Mouse (Mus musculus) layer of hippocampus, postnatal 25 days (tissue): ENCODE data around the gene Sdc1. TPM values are rescaled to one million over a fixed set of nuclear protein-coding genes. Genes with fewer than 3 reads are reported as not detected.

Experiments used
- DNase-seq, 2 experiments: peaks; one replicate each; pipeline ENCODE4 v3.0.0; 2022; ENCODE audit warnings: mixed read lengths in 2 of 2, low spot score in 1 of 2; ENCODE audit errors: extremely low spot score in 1 of 2
- total RNA-seq, 2 experiments: library from RNA; stranded (reverse); gene quantifications; 2 replicates each; pipeline ENCODE4 v1.2.3; 2021

Gene Sdc1
- total RNA-seq, 2 experiments from 2014 or later: 1.3 to 1.8 TPM

GRCm38 (mm10) chr12:8818233-8818672, 47.1 kb downstream of the Sdc1 start:
- no peak for DNase-seq

DNA sequence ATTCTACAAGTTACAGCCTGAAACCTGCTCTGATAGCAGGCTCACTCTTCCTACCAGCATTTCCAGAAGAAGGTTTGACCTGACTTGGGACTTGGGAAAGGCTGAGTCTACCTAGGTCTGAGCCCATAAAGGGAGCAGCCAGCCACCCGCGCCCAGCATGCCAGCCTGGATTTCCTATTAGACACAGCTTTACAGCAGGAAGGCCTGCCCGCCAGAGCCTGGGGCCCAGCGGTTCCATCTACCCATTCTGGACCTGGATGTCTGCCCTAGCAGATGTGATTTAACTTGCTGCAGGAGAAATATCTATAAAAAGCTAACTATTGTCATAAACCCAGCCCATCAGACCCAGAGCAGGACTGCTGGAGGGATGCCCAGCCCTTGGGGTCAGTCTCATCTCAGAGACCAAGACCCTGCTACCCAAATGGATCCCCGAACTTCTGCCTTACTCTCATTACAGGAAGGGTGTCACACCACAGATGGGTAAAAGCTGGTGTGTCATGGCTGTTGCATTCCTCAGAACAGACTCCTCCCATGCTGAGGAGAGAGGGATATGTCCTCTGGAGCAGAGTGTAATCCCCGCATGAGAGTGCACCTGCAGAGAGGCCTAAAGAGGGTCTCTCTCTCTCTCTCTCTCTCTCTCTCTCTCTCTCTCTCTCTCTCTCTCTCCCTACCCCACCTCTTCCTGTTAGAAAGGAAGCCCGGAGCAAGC, 54.0 kb downstream of the Sdc1 start:
- DNase-seq: no peak

- DNase-seq: no peak
These were observed 56.0 kb downstream of the Sdc1 start for GRCm38 (mm10) chr12:8827014-8827715.

DNA sequence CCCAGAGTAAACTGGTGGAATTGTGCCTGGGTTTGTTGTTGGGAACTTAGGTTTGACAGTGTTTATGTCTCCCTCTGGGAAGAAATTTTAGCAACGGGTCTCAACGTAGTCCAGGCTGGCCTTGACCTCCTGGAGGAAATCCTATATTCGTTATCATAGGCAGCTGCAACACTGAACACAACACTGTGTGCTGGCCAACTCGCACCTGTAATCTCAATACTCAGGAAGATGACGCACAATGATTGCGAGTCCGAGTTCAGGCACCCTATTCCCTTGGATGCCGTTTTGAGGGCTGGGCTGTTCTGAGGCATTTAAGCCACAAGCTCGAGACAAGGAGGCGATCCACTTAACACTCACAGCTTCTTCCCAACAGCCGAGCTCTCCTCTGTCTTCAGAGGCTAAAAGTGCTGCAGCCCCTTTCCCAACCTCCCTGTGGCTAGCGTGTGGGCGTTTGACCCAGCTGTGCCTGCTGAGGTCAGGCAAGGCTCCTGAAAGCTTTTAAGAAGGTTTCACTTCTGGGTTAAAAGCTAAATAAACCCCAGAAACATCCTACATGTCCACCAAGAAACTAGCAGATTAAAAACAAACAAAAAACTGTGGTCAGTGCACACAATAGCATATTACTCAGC, 58.0 kb downstream of the Sdc1 start:
- no peak for DNase-seq

DNA sequence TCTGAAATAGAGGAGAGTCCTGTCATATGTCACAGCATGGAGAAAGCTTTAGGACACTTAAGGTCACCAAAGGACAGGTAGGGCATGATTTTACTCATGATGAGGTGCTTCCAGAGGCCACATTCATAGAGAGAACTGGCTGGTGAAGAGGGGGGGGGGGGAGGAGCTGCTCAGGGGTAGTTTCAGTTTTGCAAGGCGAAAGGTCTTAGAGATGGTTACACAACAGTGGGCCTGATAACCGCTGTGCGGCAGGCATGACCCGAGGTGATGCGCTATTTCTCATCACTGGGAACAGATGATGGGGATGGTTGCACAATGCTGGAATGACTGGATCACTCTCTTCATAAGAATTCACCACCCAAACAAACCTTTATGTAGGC, 58.5 kb downstream of the Sdc1 start:
- DNase-seq: no peak

- no peak for DNase-seq
These were observed 60.0 kb downstream of the Sdc1 start for GRCm38 (mm10) chr12:8830967-8831635.

DNA sequence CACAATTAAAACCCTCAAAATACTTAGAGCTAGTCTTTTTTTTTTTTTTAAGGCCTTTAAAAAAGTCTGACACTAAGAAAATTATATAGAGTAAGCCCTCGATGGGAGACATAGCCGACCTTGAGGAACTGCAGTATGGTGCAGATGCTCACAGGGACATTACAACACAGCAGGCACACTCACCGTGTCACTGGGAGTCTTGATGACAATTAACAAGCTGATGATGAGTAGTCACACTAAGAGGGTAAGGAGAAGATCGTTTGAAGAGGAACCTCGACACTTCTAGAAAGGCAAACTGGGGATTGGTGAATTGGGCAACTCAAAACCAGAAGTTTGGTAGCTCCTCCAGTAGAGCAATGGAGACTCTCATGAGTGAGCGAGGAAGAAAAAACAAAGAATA, 60.6 kb downstream of the Sdc1 start:
- DNase-seq: no peak

GRCm38 (mm10) chr12:8840782-8841325, 69.7 kb downstream of the Sdc1 start:
- DNase-seq: no peak

DNA sequence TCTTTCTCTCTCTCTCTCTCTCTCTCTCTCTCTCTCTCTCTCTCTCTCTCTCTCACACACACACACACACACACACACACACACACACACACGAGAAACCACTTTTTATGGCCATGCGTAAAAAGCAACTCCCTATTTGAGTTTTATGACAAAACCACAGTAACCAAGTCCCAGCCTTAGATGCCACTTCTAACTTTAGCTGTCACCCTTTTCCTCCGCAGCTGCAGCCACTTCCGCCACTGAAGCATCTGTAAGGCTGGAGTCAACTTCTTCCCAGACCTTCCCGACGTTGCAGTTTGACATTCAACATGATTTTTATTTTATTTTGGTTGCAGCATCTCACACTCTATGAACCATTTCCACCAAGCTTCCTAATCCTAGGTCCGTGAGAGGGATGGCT, 71.6 kb downstream of the Sdc1 start:
- DNase-seq: no peak

Other genes with a start within 250 kb of the Sdc1 start
- gene Slc7a15, start 172.3 kb upstream of the Sdc1 start, total RNA-seq: not detected
- gene Pum2, start 97.2 kb upstream of the Sdc1 start, total RNA-seq: 100 to 1,000 TPM; 173 to 176 TPM
- 100 to 1,000 TPM; 222 to 223 TPM for gene Laptm4a, start 150.3 kb downstream of the Sdc1 start, total RNA-seq
- not detected for gene Matn3, start 176.6 kb downstream of the Sdc1 start, total RNA-seq
- gene Wdr35, start 202.6 kb downstream of the Sdc1 start, total RNA-seq: 10 to 100 TPM; 41.6 to 45.3 TPM